Mouse (Mus musculus) forebrain, postnatal 0 days (tissue): ENCODE measurements around the gene Tmem33. TPM values are rescaled to one million over a fixed set of nuclear protein-coding genes. Genes with fewer than 3 reads are reported as not detected.

Experiments
- ATAC-seq: fragments of 200-750 bp; cut with Nextera tagmentation; 2 replicates; pipeline ENCODE4 v1.8.0; 2017; ENCODE audit warnings: mild to moderate bottlenecking, moderate library complexity
- DNase-seq: peaks from one replicate; pipeline ENCODE4 v3.0.0-alpha.2; 2015
- H3K27ac ChIP-seq: fragments of 300-500 bp; sonication (generic); 2 replicates; pipeline ENCODE4 v1.5.1; 2014; ENCODE audit warnings: low read depth, mild to moderate bottlenecking, antibody characterized with exemption, low read length, moderate library complexity, mixed read lengths
- H3K27me3 ChIP-seq: fragments of 300-500 bp; sonication (generic); 2 replicates; pipeline ENCODE4 v1.6.1; 2014; ENCODE audit warnings: mild to moderate bottlenecking, low read length, mixed read lengths; ENCODE audit not compliant: insufficient read depth
- H3K36me3 ChIP-seq: fragments of 300-500 bp; sonication (generic); 2 replicates; pipeline ENCODE4 v1.6.1; 2014; ENCODE audit warnings: mild to moderate bottlenecking, moderate library complexity; ENCODE audit not compliant: insufficient read depth
- H3K4me1 ChIP-seq: fragments of 300-500 bp; sonication (generic); 2 replicates; pipeline ENCODE4 v1.6.1; 2014; ENCODE audit warnings: antibody characterized with exemption; ENCODE audit not compliant: insufficient read depth
- H3K4me2 ChIP-seq: fragments of 300-500 bp; sonication (generic); 2 replicates; pipeline ENCODE4 v1.6.1; 2014; ENCODE audit warnings: low read depth, mild to moderate bottlenecking, moderate library complexity
- H3K4me3 ChIP-seq: fragments of 300-500 bp; sonication (generic); 2 replicates; pipeline ENCODE4 v1.5.1; 2014; ENCODE audit warnings: low read depth, low read length, mixed read lengths
- H3K9ac ChIP-seq: fragments of 300-500 bp; sonication (generic); 2 replicates; pipeline ENCODE4 v1.6.1; 2014; ENCODE audit warnings: mild to moderate bottlenecking
- H3K9me3 ChIP-seq: fragments of 300-500 bp; sonication (generic); 2 replicates; pipeline ENCODE4 v1.6.1; 2016; ENCODE audit warnings: low read length
- CTCF ChIP-seq: sonication (generic); IDR thresholded peaks from 2 replicates; pipeline ENCODE4 v1.5.1; 2016; ENCODE audit warnings: antibody characterized with exemption, control low read depth, low read depth
- WGBS: fragments of 180-500 bp; shearing (Covaris S2); extraction: QIAGEN DNeasy Blood & Tissue Kit; methylation state at CpG from one replicate; pipeline ENCODE4 v1.1.7; 2014; 5-methylcytosine and 5-hydroxymethylcytosine counted together
- polyA plus RNA-seq: library from polyadenylated mRNA; unstranded; fragments of >200 nt; fragmentation: Nextera tagmentation; extraction: Ambion mirVana; gene quantifications from 2 replicates; pipeline ENCODE4 v1.2.1, GENCODE M21; 2015
- total RNA-seq: library from RNA; depleted of rRNA; stranded (reverse); fragments of >200 nt; gene quantifications from 2 replicates; pipeline ENCODE4 v1.2.3, GENCODE M21; 2014

Tmem33 gene
- total and polyA plus RNA-seq, 2 experiments from 2014 or later = 52.5 to 73.1 TPM

DNA sequence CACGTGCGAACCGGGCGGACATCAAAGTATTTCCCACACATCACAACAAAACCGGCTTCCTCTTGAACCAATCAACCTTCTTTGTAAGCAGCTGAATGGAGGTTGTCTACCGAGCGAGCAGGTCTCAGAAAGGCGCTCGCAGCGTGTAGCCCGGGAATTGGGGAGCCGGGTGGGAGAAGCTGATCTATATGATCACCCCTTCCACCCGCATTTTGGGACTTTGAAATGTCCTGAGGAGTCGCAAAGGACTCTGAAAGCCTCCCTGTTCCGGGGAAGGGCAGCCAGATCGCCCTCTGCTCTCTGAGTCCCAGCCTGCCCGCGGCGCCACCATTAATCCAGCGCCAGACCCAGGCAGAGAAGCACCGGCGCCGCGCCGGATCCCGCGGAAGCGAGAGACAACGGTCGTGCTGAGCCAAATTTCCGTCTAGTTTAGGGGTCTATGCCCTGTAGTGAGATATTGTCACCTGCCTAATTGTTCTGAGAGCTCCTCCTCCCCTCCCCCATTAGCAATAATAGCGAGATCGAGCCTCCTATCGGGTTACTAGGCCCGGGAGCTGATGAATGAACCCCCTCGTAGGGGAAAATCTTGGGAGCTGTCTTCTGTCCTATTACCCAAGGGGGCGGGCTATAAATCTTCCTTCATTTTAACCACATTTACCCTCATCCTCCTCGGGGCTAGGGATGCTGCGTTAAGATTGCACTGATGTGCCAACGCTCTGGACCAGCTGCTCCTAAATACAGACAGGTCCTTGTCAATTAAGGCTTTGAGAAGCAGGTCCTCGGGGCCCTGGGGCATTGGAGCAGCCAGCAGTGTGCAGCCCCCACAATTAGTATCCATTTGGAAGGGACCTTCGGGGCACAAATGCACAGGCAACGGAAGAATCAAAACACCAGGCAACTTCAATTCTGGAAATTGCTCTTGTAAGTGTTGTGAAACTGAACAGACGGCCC, 37.6 kb upstream of the Tmem33 start:
- 0 out of 2 replicates have a peak, but pooled peaks cover 4% of the 10 kb centered on the region for H3K9me3 ChIP-seq
- peak overlapping the region; percentile 37 for H3K4me2 ChIP-seq
- DNase-seq (peak; percentile 54), ATAC-seq (no peak)
- WGBS = 2% methylated on average over 44 of the region's 44 CpGs
- H3K27ac ChIP-seq = no peak overlapping the region
- no peaks in the 10 kb centered on the region for H3K36me3 ChIP-seq
- H3K9ac ChIP-seq = no peak overlapping the region
- no peak for TF ChIP-seq CTCF
- no peaks in the 10 kb centered on the region for H3K4me1 ChIP-seq
- H3K27me3 ChIP-seq = peaks cover 84% of the 10 kb centered on the region
- H3K4me3 ChIP-seq = peak overlapping the region; percentile 19; the same call in 1 of the 2 replicates

DNA sequence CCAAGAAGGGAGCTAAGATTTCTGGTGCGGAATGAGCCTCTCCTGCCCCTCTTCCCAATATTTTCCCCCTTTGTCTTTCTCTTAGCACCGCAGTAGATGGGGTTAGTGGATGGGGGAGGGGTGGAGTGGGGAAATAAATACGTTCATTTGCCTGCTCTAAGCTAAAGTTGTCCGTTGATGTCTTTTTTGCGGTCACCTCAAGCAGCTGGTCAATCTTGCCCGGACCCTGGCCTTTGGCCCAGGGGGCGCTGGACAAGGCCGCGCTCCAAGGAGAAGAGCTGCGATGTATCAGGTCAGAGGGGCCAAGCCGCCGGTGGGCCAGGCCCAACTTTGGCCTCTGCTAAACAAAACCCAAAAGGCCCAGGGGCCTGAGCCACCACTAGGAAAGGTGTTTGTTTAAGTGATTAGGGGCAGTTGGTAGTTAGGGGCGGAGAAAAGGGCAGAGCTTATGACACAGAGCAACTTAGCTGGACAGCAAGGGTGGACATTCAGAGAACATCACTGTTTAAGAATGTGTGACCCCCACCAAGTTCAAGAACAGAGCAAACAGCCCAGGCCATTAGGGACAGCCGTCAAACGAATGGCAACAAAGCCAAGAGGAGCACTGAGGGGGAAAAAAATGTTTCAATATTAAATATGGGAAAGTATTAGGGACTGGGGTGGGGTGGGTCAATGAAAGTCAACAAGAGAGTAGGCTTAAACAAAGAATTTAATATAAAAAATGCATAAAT, 36.8 kb upstream of the Tmem33 start:
- H3K9me3 ChIP-seq = 0 out of 2 replicates have a peak, but pooled peaks cover 4% of the 10 kb centered on the region
- ATAC-seq (no peak), DNase-seq (no peak)
- H3K27me3 ChIP-seq = peaks cover 84% of the 10 kb centered on the region
- H3K4me2 ChIP-seq = no peak overlapping the region
- H3K27ac ChIP-seq = no peak overlapping the region
- H3K36me3 ChIP-seq = no peaks in the 10 kb centered on the region
- H3K4me1 ChIP-seq = no peaks in the 10 kb centered on the region
- 15% methylated on average over 15 of the region's 15 CpGs for WGBS
- H3K9ac ChIP-seq = no peak overlapping the region
- H3K4me3 ChIP-seq = 0 out of 2 replicates have a peak overlapping the region, but pooled peaks have one; percentile 2
- no peak for TF ChIP-seq CTCF

DNA sequence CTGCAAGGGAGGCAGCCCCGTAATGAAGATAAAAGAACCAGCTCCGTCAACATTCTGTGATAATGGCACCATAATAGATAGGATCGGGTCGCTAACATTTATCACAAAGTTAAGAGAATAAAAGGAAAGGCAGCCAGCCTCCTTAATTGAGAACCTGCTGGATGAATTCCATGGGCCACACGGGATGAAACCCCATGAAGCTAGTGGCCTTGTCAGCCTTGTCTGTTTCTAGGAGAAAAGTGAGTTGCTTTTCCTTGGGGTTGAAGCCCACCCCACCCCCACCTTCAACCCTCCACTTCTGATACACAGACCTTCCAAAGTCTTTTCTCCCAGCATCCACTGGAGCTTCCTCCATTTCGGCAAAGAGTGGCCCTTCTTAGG, 36.3 kb upstream of the Tmem33 start:
- Histone ChIP-seq H3K27me3 (peaks cover 82% of the 10 kb centered on the region), H3K27ac (no peak overlapping the region), H3K4me1 (no peaks in the 10 kb centered on the region), H3K9me3 (0 out of 2 replicates have a peak, but pooled peaks cover 4% of the 10 kb centered on the region), H3K4me3 (no peak overlapping the region), H3K9ac (no peak overlapping the region), H3K36me3 (no peaks in the 10 kb centered on the region), H3K4me2 (no peak overlapping the region)
- ATAC-seq = no peak
- 20% methylated on average over 6 of the region's 6 CpGs for WGBS
- TF ChIP-seq CTCF = no peak
- no peak for DNase-seq

DNA sequence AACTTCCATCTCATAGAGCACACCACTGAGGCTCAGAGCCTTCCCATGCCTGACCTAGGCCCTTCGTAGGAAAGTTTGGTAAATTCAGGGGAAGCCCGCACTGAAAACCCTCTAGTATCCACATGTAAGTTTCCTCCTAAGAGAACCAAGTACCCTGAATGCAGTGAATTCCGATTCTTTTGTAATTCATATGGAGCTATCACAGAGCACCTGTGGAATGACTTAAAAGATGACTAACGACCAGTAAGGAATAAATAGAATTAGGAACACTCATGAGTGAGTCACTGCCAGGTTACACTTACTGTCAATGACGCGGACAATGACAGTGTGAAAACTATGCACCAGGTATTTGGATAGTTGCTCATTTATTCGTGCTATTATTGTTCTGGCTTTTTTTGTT, 34.6 kb upstream of the Tmem33 start:
- TF ChIP-seq CTCF = no peak
- peaks cover 79% of the 10 kb centered on the region for H3K27me3 ChIP-seq
- WGBS = 50% methylated on average over 7 of the region's 7 CpGs

DNA sequence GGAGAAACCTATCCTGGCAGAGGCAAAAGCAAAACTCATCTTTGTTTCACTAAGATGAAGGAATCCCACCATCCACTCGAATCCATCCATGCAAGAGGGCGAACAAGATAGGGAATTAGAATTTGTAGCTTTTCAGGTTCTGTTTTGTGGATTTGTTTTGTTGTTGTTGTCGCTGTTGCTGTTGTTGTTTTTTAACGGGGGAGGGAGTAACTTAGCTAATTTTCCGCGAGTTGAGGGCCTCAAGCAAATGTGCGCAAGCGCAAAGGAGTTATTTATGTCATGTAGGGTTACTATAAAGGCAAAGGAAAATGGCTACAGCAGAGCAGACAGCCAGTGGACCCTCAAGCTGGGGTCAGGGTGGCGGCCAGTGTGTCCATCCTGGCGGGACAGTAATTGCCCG, 33.1 kb upstream of the Tmem33 start:
- Histone ChIP-seq H3K4me2 (no peak overlapping the region), H3K4me1 (no peaks in the 10 kb centered on the region), H3K27ac (no peak overlapping the region), H3K27me3 (peaks cover 79% of the 10 kb centered on the region), H3K4me3 (no peak overlapping the region), H3K36me3 (no peaks in the 10 kb centered on the region), H3K9me3 (0 out of 2 replicates have a peak, but pooled peaks cover 4% of the 10 kb centered on the region), H3K9ac (no peak overlapping the region)
- DNase-seq (no peak), ATAC-seq (no peak)
- 13% methylated on average over 11 of the region's 11 CpGs for WGBS
- no peak for TF ChIP-seq CTCF

More for the DNA sequence above, 34.6 kb upstream of the Tmem33 start:
- H3K36me3 ChIP-seq = no peaks in the 10 kb centered on the region
- H3K4me1 ChIP-seq = no peaks in the 10 kb centered on the region
- no peak for DNase-seq
- no peak overlapping the region for H3K9ac ChIP-seq
- ATAC-seq = no peak
- no peak overlapping the region for H3K4me3 ChIP-seq
- H3K9me3 ChIP-seq = 0 out of 2 replicates have a peak, but pooled peaks cover 4% of the 10 kb centered on the region
- no peak overlapping the region for H3K4me2 ChIP-seq
- no peak overlapping the region for H3K27ac ChIP-seq

DNA sequence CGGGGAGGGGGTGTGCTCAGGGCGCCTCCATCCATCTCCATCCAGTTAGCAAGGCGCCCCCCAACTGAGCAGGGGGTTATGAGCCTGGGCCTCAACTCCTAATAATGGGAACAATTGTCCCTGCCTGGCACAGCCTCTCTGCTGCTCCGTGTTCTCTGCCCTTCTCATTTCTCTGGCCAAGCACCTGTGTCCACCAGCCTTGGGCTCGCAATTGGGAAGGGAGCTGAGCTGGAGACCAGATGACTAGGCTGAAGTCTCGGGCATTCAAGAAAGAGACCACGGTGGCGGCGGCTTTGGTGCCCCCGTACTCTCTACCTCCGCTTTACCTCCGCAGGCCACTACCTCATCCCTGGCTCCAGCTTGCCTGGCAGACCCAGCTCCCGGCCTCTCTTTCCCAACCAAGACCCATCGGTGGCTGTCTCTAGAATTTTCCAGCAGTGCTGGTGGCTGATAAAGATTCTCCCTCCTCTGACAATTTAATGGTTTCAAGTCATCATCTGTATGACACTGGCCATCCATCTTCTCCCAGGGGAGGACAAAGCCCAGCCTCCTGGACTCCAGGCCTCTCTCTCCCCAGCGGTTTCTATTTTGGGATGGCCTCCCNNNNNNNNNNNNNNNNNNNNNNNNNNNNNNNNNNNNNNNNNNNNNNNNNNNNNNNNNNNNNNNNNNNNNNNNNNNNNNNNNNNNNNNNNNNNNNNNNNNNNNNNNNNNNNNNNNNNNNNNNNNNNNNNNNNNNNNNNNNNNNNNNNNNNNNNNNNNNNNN, 32.5 kb upstream of the Tmem33 start:
- Histone ChIP-seq H3K36me3 (no peaks in the 10 kb centered on the region), H3K27ac (no peak overlapping the region), H3K4me3 (no peak overlapping the region), H3K27me3 (peaks cover 85% of the 10 kb centered on the region), H3K4me2 (no peak overlapping the region), H3K4me1 (no peaks in the 10 kb centered on the region), H3K9me3 (0 out of 2 replicates have a peak, but pooled peaks cover 4% of the 10 kb centered on the region), H3K9ac (no peak overlapping the region)
- DNase-seq (no peak), ATAC-seq (no peak)
- TF ChIP-seq CTCF = no peak
- WGBS = 9% methylated on average over 14 of the region's 15 CpGs
